Mouse (Mus musculus) heart, adult 2 months (tissue): ENCODE data around the gene Gtf3c5.

Experiments
- CTCF ChIP-seq: fragments of 200-600 bp; IDR thresholded peaks from 2 replicates; pipeline ENCODE4 v1.8.1; 2022; ENCODE audit warnings: antibody characterized with exemption, mild to moderate bottlenecking, moderate library complexity
- EP300 ChIP-seq: fragments of 200-500 bp; IDR thresholded peaks from 2 replicates; pipeline ENCODE4 v1.6.1; 2011; ENCODE audit warnings: low read depth, low read length, control low read depth; ENCODE audit not compliant: insufficient read depth
- POLR2A ChIP-seq: fragments of 200-500 bp; IDR thresholded peaks from 2 replicates; pipeline ENCODE4 v1.6.1; 2011; ENCODE audit warnings: mild to moderate bottlenecking, low read depth, low read length, control low read depth; ENCODE audit not compliant: insufficient read depth

DNA sequence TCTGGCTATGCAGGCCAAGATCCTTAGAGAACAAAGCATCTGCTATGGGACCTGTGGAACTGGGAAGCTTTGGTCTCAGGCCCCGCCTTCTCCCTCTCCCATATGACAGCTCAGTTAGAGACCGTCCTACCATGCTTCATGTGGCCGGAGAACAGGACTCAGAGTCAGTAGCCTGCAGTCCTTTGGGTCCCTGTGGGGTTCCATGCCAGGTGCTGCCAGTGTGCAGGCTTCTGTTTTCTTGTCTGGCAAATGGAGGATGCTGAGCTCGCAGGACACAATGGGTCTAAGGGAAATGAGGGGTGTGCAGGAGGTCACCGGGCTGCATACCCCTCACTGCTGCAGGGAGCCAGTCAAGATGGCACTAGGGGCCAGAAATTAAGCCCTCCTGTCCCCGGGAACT lies 37.0 kb downstream of the Gtf3c5 start:
- TF ChIP-seq POLR2A = no peak
- no peak for TF ChIP-seq CTCF
- no peak for TF ChIP-seq EP300
